Mouse (Mus musculus) cortical plate, adult 2 months (tissue): ENCODE data around the gene Tmem150c.

ENCODE experiments used
- CTCF ChIP-seq: fragments of 200-500 bp; IDR thresholded peaks from 2 replicates; pipeline ENCODE4 v1.5.1; 2011; ENCODE audit warnings: mild to moderate bottlenecking, control low read depth, low read length; ENCODE audit not compliant: insufficient read depth; ENCODE audit errors: extremely low read depth
- POLR2A ChIP-seq: fragments of 200-500 bp; IDR thresholded peaks from 2 replicates; pipeline ENCODE4 v1.6.1; 2011; ENCODE audit warnings: mild to moderate bottlenecking, low read length, control low read depth; ENCODE audit not compliant: insufficient read depth; ENCODE audit errors: extremely low read depth

DNA sequence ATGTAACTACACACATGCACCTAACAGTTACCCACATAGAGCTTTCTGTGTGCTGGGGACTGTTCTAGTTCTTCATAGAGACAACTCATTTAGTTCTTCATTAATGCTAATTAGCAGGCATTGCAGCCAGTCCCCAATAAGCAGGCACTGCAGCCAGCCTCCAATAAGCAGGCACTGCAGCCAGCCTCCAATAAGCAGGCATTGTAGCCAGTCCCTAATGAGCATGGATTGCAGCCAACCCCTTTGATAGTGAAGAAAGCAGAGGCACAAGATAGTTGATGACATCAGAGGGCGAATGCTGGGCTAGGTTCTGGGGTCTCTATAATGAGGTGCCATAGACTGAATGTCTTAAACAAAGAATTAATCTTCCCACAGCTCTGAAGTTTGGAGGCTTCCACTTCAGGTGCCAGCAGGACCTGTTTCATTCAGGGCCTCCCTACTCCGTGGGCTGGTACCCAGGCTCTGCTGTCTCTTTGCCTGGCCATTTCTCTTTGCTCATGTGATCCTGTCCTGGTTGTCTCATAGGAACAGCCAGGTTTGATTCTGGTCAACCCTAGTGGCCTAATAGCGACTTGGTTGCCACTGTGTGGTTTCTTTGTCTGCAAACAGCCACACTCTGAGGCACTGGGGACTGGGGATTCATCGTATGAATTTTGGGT, 18.6 kb upstream of the Tmem150c start:
- TF ChIP-seq CTCF (no peak), POLR2A (no peak)
